Mouse (Mus musculus): ENCODE data around the gene Slc17a4. TPM values are rescaled to one million over a fixed set of nuclear protein-coding genes. Genes with fewer than 3 reads are reported as not detected.

The Slc17a4 gene
- polyA plus RNA-seq, 1 experiment from 2014 or later: not detected

DNA sequence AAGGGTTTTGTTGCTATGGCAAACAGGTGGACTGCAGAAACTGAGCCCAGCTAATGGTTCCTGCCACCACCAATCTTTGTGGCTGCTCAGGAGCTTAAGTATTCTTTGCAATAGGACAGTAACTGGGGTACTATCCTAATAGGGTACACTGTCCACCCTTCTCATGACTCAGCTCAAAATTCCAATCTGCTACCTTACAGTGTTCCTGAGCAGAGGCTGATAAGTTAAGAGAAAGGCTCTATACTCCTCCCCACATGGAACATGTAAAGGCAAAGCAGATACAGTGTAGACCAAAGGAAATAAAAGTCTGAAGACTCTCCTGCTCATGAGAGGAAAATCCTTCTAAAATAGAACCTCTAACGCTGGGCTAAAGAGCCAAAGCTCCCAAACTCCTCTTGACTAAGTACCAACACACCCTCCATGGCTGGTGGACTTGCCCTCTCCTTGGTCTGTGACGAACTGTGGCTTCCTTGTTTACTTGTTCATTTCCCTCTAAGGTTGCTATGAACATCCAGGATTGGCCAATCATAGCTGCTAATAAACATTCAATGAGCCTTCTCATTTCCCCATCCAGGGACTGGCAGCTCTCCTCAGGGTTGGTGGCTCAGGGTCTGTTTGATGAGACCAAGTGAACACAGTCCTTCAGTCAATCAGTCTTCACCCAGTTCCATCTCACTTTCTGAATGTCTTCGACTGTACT is 27.6 kb downstream of the Slc17a4 start:
- H3K9me3 ChIP-seq (ENCODE audit: control insufficient read depth, low read length): no peaks in the 10 kb centered on the region
- H3K4me2 ChIP-seq (ENCODE audit: low read depth, severe bottlenecking): no peak overlapping the region
- no peaks in the 10 kb centered on the region; the same call in 1 of the 2 replicates for H3K4me1 ChIP-seq (ENCODE audit: control insufficient read depth, insufficient read depth, low read length)
- WGBS: 76% methylated on average over 3 of the region's 3 CpGs
- no peak overlapping the region for H3K9ac ChIP-seq (ENCODE audit: low read length)
- H3K36me3 ChIP-seq (ENCODE audit: control insufficient read depth, insufficient read depth, low read length): no peaks in the 10 kb centered on the region
- H3K27ac ChIP-seq (replicated peaks; ENCODE audit: low read depth, low read length): no peak overlapping the region
- no peak overlapping the region for H3K4me3 ChIP-seq (ENCODE audit: low read depth, low read length)
- ATAC-seq (ENCODE audit: insufficient number of reproducible peaks, low FRiP score, low TSS enrichment, low read depth) (no peak), DNase-seq (ENCODE audit: low spot score) (no peak)
- no peaks in the 10 kb centered on the region for H3K27me3 ChIP-seq (ENCODE audit: control insufficient read depth, insufficient read depth, low read length)

GRCm38 (mm10) chr13:23885540-23885939 is 29.3 kb downstream of the Slc17a4 start:
- Histone ChIP-seq H3K9me3 (ENCODE audit: control insufficient read depth, low read length) (no peaks in the 10 kb centered on the region), H3K27me3 (ENCODE audit: control insufficient read depth, insufficient read depth, low read length) (no peaks in the 10 kb centered on the region), H3K4me2 (ENCODE audit: low read depth, severe bottlenecking) (no peak overlapping the region), H3K4me3 (ENCODE audit: low read depth, low read length) (no peak overlapping the region), H3K36me3 (ENCODE audit: control insufficient read depth, insufficient read depth, low read length) (no peaks in the 10 kb centered on the region), H3K9ac (ENCODE audit: low read length) (no peak overlapping the region), H3K27ac (replicated peaks; ENCODE audit: low read depth, low read length) (no peak overlapping the region), H3K4me1 (ENCODE audit: control insufficient read depth, insufficient read depth, low read length) (no peaks in the 10 kb centered on the region; the same call in 1 of the 2 replicates)
- ATAC-seq (ENCODE audit: insufficient number of reproducible peaks, low FRiP score, low TSS enrichment, low read depth) (no peak), DNase-seq (ENCODE audit: low spot score) (no peak)
- WGBS: 54% methylated on average over 2 of the region's 2 CpGs

- Histone ChIP-seq H3K9ac (ENCODE audit: low read length) (no peak overlapping the region), H3K27ac (replicated peaks; ENCODE audit: low read depth, low read length) (no peak overlapping the region), H3K27me3 (ENCODE audit: control insufficient read depth, insufficient read depth, low read length) (no peaks in the 10 kb centered on the region), H3K9me3 (ENCODE audit: control insufficient read depth, low read length) (no peaks in the 10 kb centered on the region), H3K36me3 (ENCODE audit: control insufficient read depth, insufficient read depth, low read length) (no peaks in the 10 kb centered on the region), H3K4me1 (ENCODE audit: control insufficient read depth, insufficient read depth, low read length) (no peaks in the 10 kb centered on the region), H3K4me3 (ENCODE audit: low read depth, low read length) (no peak overlapping the region), H3K4me2 (ENCODE audit: low read depth, severe bottlenecking) (no peak overlapping the region)
- no peak for DNase-seq (ENCODE audit: low spot score)
- 89% methylated on average over 5 of the region's 5 CpGs for WGBS
- no peak for ATAC-seq (ENCODE audit: insufficient number of reproducible peaks, low FRiP score, low TSS enrichment, low read depth)
Measured at GRCm38 (mm10) chr13:23879636-23880035, 35.2 kb downstream of the Slc17a4 start.

- H3K27ac ChIP-seq (replicated peaks; ENCODE audit: low read depth, low read length): no peak overlapping the region
- no peaks in the 10 kb centered on the region for H3K4me1 ChIP-seq (ENCODE audit: control insufficient read depth, insufficient read depth, low read length)
- WGBS: 80% methylated on average over 3 of the region's 3 CpGs
- ATAC-seq (ENCODE audit: insufficient number of reproducible peaks, low FRiP score, low TSS enrichment, low read depth) (no peak), DNase-seq (ENCODE audit: low spot score) (no peak)
- H3K36me3 ChIP-seq (ENCODE audit: control insufficient read depth, insufficient read depth, low read length): no peaks in the 10 kb centered on the region
- H3K4me3 ChIP-seq (ENCODE audit: low read depth, low read length): no peak overlapping the region
- no peak overlapping the region for H3K4me2 ChIP-seq (ENCODE audit: low read depth, severe bottlenecking)
- H3K9ac ChIP-seq (ENCODE audit: low read length): no peak overlapping the region
- no peaks in the 10 kb centered on the region for H3K27me3 ChIP-seq (ENCODE audit: control insufficient read depth, insufficient read depth, low read length)
- no peaks in the 10 kb centered on the region for H3K9me3 ChIP-seq (ENCODE audit: control insufficient read depth, low read length)
Measured at GRCm38 (mm10) chr13:23879106-23879505, 35.7 kb downstream of the Slc17a4 start.

- Histone ChIP-seq H3K4me2 (ENCODE audit: low read depth, severe bottlenecking) (no peak overlapping the region), H3K4me1 (ENCODE audit: control insufficient read depth, insufficient read depth, low read length) (no peaks in the 10 kb centered on the region), H3K4me3 (ENCODE audit: low read depth, low read length) (no peak overlapping the region), H3K27ac (replicated peaks; ENCODE audit: low read depth, low read length) (no peak overlapping the region), H3K9ac (ENCODE audit: low read length) (no peak overlapping the region), H3K36me3 (ENCODE audit: control insufficient read depth, insufficient read depth, low read length) (no peaks in the 10 kb centered on the region), H3K9me3 (ENCODE audit: control insufficient read depth, low read length) (no peaks in the 10 kb centered on the region), H3K27me3 (ENCODE audit: control insufficient read depth, insufficient read depth, low read length) (no peaks in the 10 kb centered on the region)
- no peak for DNase-seq (ENCODE audit: low spot score)
- WGBS: 79% methylated on average over 5 of the region's 5 CpGs
- no peak for ATAC-seq (ENCODE audit: insufficient number of reproducible peaks, low FRiP score, low TSS enrichment, low read depth)
Measured at GRCm38 (mm10) chr13:23873141-23873540, 41.7 kb downstream of the Slc17a4 start.

DNA sequence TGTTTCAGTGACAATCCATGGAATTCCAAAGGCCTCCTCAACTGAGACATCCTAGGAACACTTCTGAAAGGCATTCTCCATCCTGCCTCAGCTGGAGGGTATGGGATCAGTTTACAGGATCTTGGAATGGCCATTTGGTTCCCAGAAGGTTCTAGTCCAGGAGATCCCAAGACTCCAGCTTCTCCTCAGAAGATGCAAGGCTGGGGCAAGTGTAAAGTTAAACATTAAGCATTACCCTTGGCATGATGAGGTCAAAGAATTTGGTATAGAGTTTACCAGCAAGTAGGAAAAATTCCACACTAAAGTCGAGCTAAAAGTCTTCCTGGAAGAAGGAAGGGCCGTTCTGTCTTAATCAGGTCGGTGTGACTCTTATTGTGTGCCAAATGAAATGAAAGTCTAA is 44.8 kb downstream of the Slc17a4 start:
- no peak overlapping the region for H3K9ac ChIP-seq (ENCODE audit: low read length)
- H3K27me3 ChIP-seq (ENCODE audit: control insufficient read depth, insufficient read depth, low read length): no peaks in the 10 kb centered on the region
- no peaks in the 10 kb centered on the region for H3K4me1 ChIP-seq (ENCODE audit: control insufficient read depth, insufficient read depth, low read length)
- ATAC-seq (ENCODE audit: insufficient number of reproducible peaks, low FRiP score, low TSS enrichment, low read depth) (no peak), DNase-seq (ENCODE audit: low spot score) (no peak)
- WGBS: 85% methylated on average over 3 of the region's 3 CpGs
- no peak overlapping the region for H3K27ac ChIP-seq (replicated peaks; ENCODE audit: low read depth, low read length)
- no peak overlapping the region for H3K4me3 ChIP-seq (ENCODE audit: low read depth, low read length)
- no peaks in the 10 kb centered on the region for H3K9me3 ChIP-seq (ENCODE audit: control insufficient read depth, low read length)
- H3K4me2 ChIP-seq (ENCODE audit: low read depth, severe bottlenecking): no peak overlapping the region
- no peaks in the 10 kb centered on the region for H3K36me3 ChIP-seq (ENCODE audit: control insufficient read depth, insufficient read depth, low read length)

DNA sequence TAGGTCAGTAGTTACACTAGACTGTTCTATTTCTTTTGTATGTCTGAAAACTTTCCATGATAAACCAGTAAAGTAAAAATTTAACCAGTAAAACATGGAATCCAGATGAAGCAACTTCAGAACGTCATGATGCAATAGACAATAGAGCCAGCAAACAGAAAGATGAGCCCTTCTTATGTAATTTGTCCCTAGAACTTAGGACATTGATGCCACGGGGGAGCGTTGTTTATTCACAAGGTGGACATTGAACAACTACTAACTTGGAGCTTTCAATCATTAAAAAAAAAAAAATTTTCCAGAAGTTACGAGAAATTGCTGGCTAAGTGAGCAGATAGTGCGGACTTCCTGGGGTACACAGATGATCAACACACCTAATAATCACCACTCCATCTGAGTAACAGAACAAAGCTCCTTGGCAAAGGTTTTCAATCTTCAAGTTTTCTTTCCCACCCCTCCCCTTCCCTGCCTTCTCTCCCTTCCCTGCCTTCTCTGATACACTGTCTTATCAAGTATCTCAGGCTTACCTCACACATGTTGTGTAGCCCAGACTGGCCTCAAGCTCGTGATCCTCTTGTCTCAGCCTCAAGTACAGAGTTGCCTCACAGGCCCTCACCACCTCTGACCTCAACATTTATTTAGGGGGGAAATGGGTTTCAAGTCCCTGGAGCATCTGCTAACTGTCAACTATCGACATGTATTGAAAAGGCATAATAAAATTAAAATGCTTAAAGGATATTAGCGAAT is 45.8 kb downstream of the Slc17a4 start:
- Histone ChIP-seq H3K9me3 (ENCODE audit: control insufficient read depth, low read length) (no peaks in the 10 kb centered on the region), H3K27ac (replicated peaks; ENCODE audit: low read depth, low read length) (no peak overlapping the region), H3K4me3 (ENCODE audit: low read depth, low read length) (no peak overlapping the region), H3K36me3 (ENCODE audit: control insufficient read depth, insufficient read depth, low read length) (no peaks in the 10 kb centered on the region), H3K4me2 (ENCODE audit: low read depth, severe bottlenecking) (no peak overlapping the region), H3K4me1 (ENCODE audit: control insufficient read depth, insufficient read depth, low read length) (no peaks in the 10 kb centered on the region), H3K27me3 (ENCODE audit: control insufficient read depth, insufficient read depth, low read length) (no peaks in the 10 kb centered on the region), H3K9ac (ENCODE audit: low read length) (no peak overlapping the region)
- ATAC-seq (ENCODE audit: insufficient number of reproducible peaks, low FRiP score, low TSS enrichment, low read depth) (no peak), DNase-seq (ENCODE audit: low spot score) (no peak)
- WGBS: 92% methylated on average over 8 of the region's 8 CpGs

GRCm38 (mm10) chr13:23867405-23867804 is 47.4 kb downstream of the Slc17a4 start, which contains the start of gene Slc17a1:
TSS of gene Slc17a1 (plus strand) at chr13:23867750.
- DNase-seq (ENCODE audit: low spot score) (no peak), ATAC-seq (ENCODE audit: insufficient number of reproducible peaks, low FRiP score, low TSS enrichment, low read depth) (no peak)
- Histone ChIP-seq H3K4me2 (ENCODE audit: low read depth, severe bottlenecking) (no peak within 1 kb of the TSS), H3K27me3 (ENCODE audit: control insufficient read depth, insufficient read depth, low read length) (no peaks in the 10 kb centered on the region), H3K27ac (replicated peaks; ENCODE audit: low read depth, low read length) (no peak within 1 kb of the TSS), H3K4me1 (ENCODE audit: control insufficient read depth, insufficient read depth, low read length) (no peaks in the 10 kb centered on the region), H3K4me3 (ENCODE audit: low read depth, low read length) (no peak within 1 kb of the TSS), H3K9me3 (ENCODE audit: control insufficient read depth, low read length) (no peaks in the 10 kb centered on the region), H3K9ac (ENCODE audit: low read length) (no peak within 1 kb of the TSS), H3K36me3 (ENCODE audit: control insufficient read depth, insufficient read depth, low read length) (no peaks in the 10 kb centered on the region)
- WGBS: 86% methylated on average over 7 of the region's 7 CpGs

All from limb, embryonic 11.5 days (tissue).